Mouse (Mus musculus): ENCODE data around the gene Svbp.

Gene Svbp

GRCm38 (mm10) chr4:119191273-119191672, 3.8 kb upstream of the Svbp start:
- DNase-seq: no peak

- DNase-seq: no peak
Observed at GRCm38 (mm10) chr4:119192757-119193156, 2.3 kb upstream of the Svbp start.

GRCm38 (mm10) chr4:119195582-119196320, 645 bp downstream of the Svbp start:
- DNase-seq: no peak

GRCm38 (mm10) chr4:119198105-119198504, 3.0 kb downstream of the Svbp start:
- DNase-seq: no peak

GRCm38 (mm10) chr4:119204672-119205071, 9.6 kb downstream of the Svbp start:
- DNase-seq: peak; percentile 64 to 87

GRCm38 (mm10) chr4:119216667-119217066, 21.6 kb downstream of the Svbp start:
- no peak for DNase-seq

GRCm38 (mm10) chr4:119218169-119218568, 23.1 kb downstream of the Svbp start, which contains the start of gene Tmem269:
Tmem269 (minus strand) TSS chr4:119218217.
- DNase-seq: no peak

- peak; percentile 34 to 68 for DNase-seq
Observed at GRCm38 (mm10) chr4:119223696-119224095, 28.6 kb downstream of the Svbp start.

- DNase-seq: no peak
Observed at GRCm38 (mm10) chr4:119224534-119224933, 29.4 kb downstream of the Svbp start.

GRCm38 (mm10) chr4:119225719-119226118, 30.6 kb downstream of the Svbp start:
- DNase-seq: no peak

GRCm38 (mm10) chr4:119226751-119227150, 31.6 kb downstream of the Svbp start:
- no peak for DNase-seq

GRCm38 (mm10) chr4:119232410-119233255, 37.5 kb downstream of the Svbp start, which contains the start of the genes AU022252 and P3h1:
AU022252 (minus strand) TSS chr4:119232712.
P3h1 (plus strand) TSS chr4:119232915.
- DNase-seq: peak; percentile 100

GRCm38 (mm10) chr4:119233256-119233901, 38.3 kb downstream of the Svbp start:
- peak in 1 of 2 experiments; percentile 62 for DNase-seq

- no peak for DNase-seq
Observed at GRCm38 (mm10) chr4:119234348-119234747, 39.2 kb downstream of the Svbp start.

GRCm38 (mm10) chr4:119238661-119239060, 43.6 kb downstream of the Svbp start:
- no peak for DNase-seq

- peak in 1 of 2 experiments; percentile 39 for DNase-seq
Observed at GRCm38 (mm10) chr4:119239181-119239682, 44.1 kb downstream of the Svbp start.

GRCm38 (mm10) chr4:119241664-119242063, 46.6 kb downstream of the Svbp start:
- DNase-seq: peak in 1 of 2 experiments; percentile 72

- DNase-seq: peak in 1 of 2 experiments; percentile 51
Observed at GRCm38 (mm10) chr4:119242571-119242970, 47.5 kb downstream of the Svbp start.

GRCm38 (mm10) chr4:119244468-119245240, 49.5 kb downstream of the Svbp start:
- DNase-seq: no peak

GRCm38 (mm10) chr4:119245556-119245955, 50.5 kb downstream of the Svbp start:
- peak in 1 of 2 experiments; percentile 56 for DNase-seq

- DNase-seq: no peak
Observed at GRCm38 (mm10) chr4:119245961-119246360, 50.9 kb downstream of the Svbp start.

GRCm38 (mm10) chr4:119246688-119247225, 51.7 kb downstream of the Svbp start:
- DNase-seq: no peak

Data from kidney, postnatal 36 days (tissue).